Mouse (Mus musculus) midbrain, embryonic 15.5 days (tissue): ENCODE results near the gene Dgkb. TPM values are rescaled to one million over a fixed set of nuclear protein-coding genes. Genes with fewer than 3 reads are reported as not detected.

Source experiments
- ATAC-seq: fragments of 200-750 bp; cut with Nextera tagmentation; replicated peaks from 2 replicates; pipeline ENCODE4 v1.8.0; 2017; ENCODE audit warnings: moderate TSS enrichment
- H3K27ac ChIP-seq: fragments of 300-500 bp; sonication (generic); 2 replicates; pipeline ENCODE4 v1.5.1; 2015; ENCODE audit warnings: mild to moderate bottlenecking, inconsistent platforms
- H3K27me3 ChIP-seq: fragments of 300-500 bp; sonication (generic); replicated peaks from 2 replicates; pipeline ENCODE4 v1.6.1; 2015; ENCODE audit warnings: inconsistent platforms
- H3K36me3 ChIP-seq: fragments of 300-500 bp; sonication (generic); replicated peaks from 2 replicates; pipeline ENCODE4 v1.6.1; 2015; ENCODE audit warnings: inconsistent platforms
- H3K4me1 ChIP-seq: fragments of 300-500 bp; sonication (generic); 2 replicates; pipeline ENCODE4 v1.6.1; 2015; ENCODE audit warnings: inconsistent platforms
- H3K4me2 ChIP-seq: fragments of 300-500 bp; sonication (generic); 2 replicates; pipeline ENCODE4 v1.6.1; 2015; ENCODE audit warnings: inconsistent platforms, mild to moderate bottlenecking, moderate library complexity
- H3K4me3 ChIP-seq: fragments of 300-500 bp; sonication (generic); 2 replicates; pipeline ENCODE4 v1.5.1; 2015; ENCODE audit warnings: mild to moderate bottlenecking, inconsistent platforms
- H3K9ac ChIP-seq: fragments of 300-500 bp; sonication (generic); 2 replicates; pipeline ENCODE4 v1.6.1; 2015; ENCODE audit warnings: mild to moderate bottlenecking, inconsistent platforms
- H3K9me3 ChIP-seq: fragments of 300-500 bp; sonication (generic); 2 replicates; pipeline ENCODE4 v1.6.1; 2016; ENCODE audit warnings: inconsistent platforms
- WGBS: fragments of 180-500 bp; shearing (Covaris S2); methylation state at CpG from one replicate; pipeline ENCODE4 v1.1.7; 2015; ENCODE audit warnings: mixed read lengths; 5-methylcytosine and 5-hydroxymethylcytosine counted together
- polyA plus RNA-seq: library from polyadenylated mRNA; unstranded; fragments of >200 nt; fragmentation: Nextera tagmentation; extraction: Ambion mirVana; gene quantifications from 2 replicates; pipeline ENCODE4 v1.2.1, GENCODE M21; 2015

The Dgkb gene
- polyA plus RNA-seq, 1 experiment from 2014 or later: 7.6 TPM

DNA sequence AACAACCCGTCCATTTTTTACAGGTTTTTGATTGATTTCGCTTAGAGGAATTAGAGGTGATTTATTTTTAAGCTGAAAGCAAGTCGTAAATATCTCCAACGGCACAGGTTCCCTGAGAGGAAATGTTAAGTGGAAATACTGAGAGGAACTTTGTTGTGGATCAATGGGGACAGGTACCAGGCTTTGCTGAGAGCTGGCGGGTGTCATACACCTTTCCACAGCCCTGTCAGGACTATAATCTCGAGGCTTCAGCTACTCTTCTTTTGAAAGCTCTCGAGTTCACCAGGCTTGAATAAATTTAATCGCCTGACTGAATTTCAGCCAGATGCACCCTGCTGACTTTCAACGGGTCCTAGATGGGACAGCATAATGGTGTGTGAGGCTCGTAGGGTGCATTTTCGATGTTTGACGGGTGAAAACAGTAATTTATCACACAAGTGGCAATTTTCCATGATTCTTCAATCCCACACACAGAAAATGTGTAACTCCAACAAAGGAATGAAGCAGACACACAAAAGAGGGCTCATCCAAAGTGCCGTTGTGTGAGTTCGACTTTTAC lies 580.3 kb downstream of the Dgkb start:
- no peak overlapping the region for H3K27ac ChIP-seq
- 0 out of 2 replicates have a peak, but pooled peaks have one; percentile 65 for ATAC-seq
- H3K4me1 ChIP-seq: no peaks in the 10 kb centered on the region
- H3K9ac ChIP-seq: no peak overlapping the region
- H3K4me3 ChIP-seq: no peak overlapping the region
- H3K4me2 ChIP-seq: no peak overlapping the region
- no peaks in the 10 kb centered on the region for H3K9me3 ChIP-seq
- no peaks in the 10 kb centered on the region for H3K27me3 ChIP-seq
- no peaks in the 10 kb centered on the region for H3K36me3 ChIP-seq
- 46% methylated on average over 14 of the region's 14 CpGs for WGBS

DNA sequence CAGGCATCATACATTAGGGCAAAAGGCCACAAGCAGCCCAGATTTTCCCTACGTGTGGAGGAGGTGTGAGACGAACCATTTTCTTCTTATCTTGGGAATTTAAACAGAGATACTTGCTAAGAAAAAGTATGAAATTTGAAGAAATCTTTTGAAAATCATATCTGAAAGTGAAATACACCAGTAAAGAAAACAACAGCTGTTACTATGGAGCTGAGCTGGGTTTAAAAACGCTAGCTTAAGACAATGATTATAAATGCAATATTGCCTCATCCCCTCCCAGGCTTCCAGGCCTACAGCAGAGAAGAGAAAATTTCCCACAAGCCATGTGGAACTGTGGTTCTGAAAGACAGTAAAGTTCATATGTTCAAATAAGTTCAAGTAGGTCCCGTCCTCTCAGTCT lies 582.6 kb downstream of the Dgkb start:
- no peak overlapping the region for H3K9ac ChIP-seq
- no peak overlapping the region for H3K4me2 ChIP-seq
- no peak overlapping the region for H3K4me3 ChIP-seq
- H3K27ac ChIP-seq: no peak overlapping the region
- H3K4me1 ChIP-seq: no peaks in the 10 kb centered on the region
- ATAC-seq: no peak
- H3K9me3 ChIP-seq: no peaks in the 10 kb centered on the region
- 88% methylated on average over 4 of the region's 4 CpGs for WGBS
- no peaks in the 10 kb centered on the region for H3K27me3 ChIP-seq
- no peaks in the 10 kb centered on the region for H3K36me3 ChIP-seq

DNA sequence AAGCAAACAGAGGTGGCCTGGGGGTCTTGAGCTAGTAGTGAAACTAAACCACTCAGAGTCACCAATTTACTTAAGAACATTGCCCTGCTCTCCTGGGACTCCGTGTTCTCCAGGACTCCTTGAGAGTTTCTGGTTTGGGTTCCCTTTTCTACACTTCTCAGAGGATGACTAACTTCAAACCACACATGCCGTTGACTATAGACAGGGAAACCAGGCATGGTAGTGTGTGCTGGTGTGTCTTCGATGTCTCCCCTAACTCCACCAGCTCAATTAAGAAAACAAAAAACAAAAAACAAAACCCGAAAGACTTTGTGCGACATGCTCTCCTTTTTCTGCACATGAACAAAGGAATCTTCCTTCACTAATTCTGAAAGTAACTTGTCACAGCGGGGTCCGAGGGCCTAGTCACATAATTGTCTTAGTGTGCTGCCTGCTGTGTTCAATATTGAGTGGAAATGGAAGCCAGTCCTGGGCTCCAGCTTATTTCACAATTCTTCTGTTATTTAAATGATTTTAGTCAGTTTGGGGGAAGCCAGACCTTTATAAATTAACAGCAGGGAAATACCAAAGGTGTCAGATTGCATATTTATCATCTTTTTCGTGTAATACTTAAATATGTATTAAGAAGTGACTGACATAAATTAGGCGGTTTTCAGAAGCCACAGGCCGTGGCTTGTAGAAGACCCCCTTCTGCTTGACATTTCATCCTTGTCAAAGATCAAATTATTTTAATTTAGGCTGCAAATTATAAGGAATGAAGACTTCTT lies 618.0 kb downstream of the Dgkb start:
- no peak overlapping the region for H3K4me3 ChIP-seq
- no peak overlapping the region for H3K9ac ChIP-seq
- H3K4me1 ChIP-seq: 0 out of 2 replicates have a peak, but pooled peaks cover 6% of the 10 kb centered on the region
- 12% methylated on average over 10 of the region's 10 CpGs for WGBS
- no peak overlapping the region for H3K27ac ChIP-seq
- no peaks in the 10 kb centered on the region for H3K9me3 ChIP-seq
- no peaks in the 10 kb centered on the region for H3K36me3 ChIP-seq
- peak; percentile 92 for ATAC-seq
- H3K27me3 ChIP-seq: 0 out of 2 replicates have a peak, but pooled peaks cover 3% of the 10 kb centered on the region
- no peak overlapping the region for H3K4me2 ChIP-seq

DNA sequence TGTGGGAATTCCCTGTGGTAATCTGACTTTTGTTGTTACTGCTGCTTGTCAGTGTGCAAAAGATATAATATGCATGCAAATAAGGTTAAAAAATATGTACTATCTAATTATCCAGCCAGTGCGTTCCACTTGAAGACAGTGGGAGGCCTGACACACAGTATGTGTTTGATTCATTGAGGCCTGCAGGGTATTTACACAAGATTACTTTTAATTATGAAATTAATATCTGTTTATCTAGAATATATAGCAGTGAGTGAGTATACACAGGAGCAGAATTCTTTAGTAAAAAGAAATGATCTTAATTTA lies 618.6 kb downstream of the Dgkb start:
- no peaks in the 10 kb centered on the region for H3K9me3 ChIP-seq
- WGBS: 21% methylated on average over 1 of the region's 1 CpGs
- no peak overlapping the region for H3K9ac ChIP-seq
- H3K36me3 ChIP-seq: no peaks in the 10 kb centered on the region
- H3K4me2 ChIP-seq: no peak overlapping the region
- no peak overlapping the region for H3K27ac ChIP-seq
- ATAC-seq: peak; percentile 92
- H3K4me1 ChIP-seq: 0 out of 2 replicates have a peak, but pooled peaks cover 6% of the 10 kb centered on the region
- 0 out of 2 replicates have a peak, but pooled peaks cover 3% of the 10 kb centered on the region for H3K27me3 ChIP-seq
- H3K4me3 ChIP-seq: no peak overlapping the region

DNA sequence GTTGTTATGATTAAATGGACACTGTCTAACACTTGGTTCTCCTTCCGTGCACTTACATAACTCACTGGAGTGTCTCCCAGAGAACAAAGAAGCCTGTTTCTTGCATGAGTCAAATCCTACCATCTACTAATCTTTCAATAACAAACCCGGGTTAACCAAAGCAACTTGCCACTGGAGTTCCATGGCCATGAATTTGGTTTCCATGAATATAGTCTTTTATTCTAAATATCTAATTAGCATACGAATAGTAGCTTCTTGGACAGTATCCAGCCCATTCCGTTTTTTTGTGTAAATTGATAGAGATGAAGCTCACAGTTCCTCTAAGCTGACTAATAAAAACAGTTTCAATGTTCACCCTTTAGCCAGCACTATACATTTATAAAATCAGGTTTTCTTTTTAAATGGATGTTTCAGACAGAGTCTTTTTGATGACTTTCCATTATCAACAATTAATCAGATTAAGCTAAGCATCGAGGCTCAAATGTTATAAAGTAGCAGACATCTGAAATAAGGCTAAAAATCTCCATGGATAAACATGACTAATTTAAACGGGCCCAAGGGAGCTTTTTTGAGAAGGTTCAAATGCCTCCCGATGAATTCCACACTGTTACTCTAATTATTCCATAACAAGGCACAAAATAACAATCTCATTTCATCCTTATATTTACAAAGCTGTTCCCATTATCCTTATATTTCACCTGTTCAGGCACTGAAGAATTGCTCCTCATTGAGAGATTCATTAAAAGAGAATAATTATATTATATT lies 633.0 kb downstream of the Dgkb start:
- WGBS: 23% methylated on average over 7 of the region's 7 CpGs
- Histone ChIP-seq H3K9ac (no peak overlapping the region), H3K36me3 (no peaks in the 10 kb centered on the region), H3K27me3 (no peaks in the 10 kb centered on the region), H3K4me3 (no peak overlapping the region), H3K9me3 (no peaks in the 10 kb centered on the region), H3K27ac (no peak overlapping the region), H3K4me1 (no peaks in the 10 kb centered on the region), H3K4me2 (no peak overlapping the region)
- ATAC-seq: peak; percentile 60

DNA sequence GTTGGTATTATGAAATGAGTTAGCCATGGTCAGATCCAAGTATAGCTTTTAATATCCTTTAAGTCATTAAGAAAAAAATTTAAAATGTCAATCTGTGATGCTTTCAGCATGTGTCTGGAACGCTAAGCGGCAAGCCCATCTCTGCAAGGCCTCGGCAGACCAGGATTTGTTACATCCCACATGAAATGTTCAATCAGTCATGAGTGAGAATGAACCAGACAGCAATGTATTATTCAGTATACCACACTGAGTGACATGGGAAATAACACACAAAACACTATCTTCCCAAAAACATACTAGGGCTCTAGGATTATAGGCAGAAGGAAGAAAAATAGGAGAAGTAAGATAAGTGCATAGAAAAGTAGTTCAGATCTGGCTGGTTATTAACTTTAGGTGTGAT lies 634.2 kb downstream of the Dgkb start:
- 47% methylated on average over 3 of the region's 3 CpGs for WGBS
- H3K27ac ChIP-seq: no peak overlapping the region
- no peaks in the 10 kb centered on the region for H3K36me3 ChIP-seq
- no peak for ATAC-seq
- H3K27me3 ChIP-seq: no peaks in the 10 kb centered on the region
- H3K4me1 ChIP-seq: no peaks in the 10 kb centered on the region
- no peak overlapping the region for H3K4me3 ChIP-seq
- H3K4me2 ChIP-seq: no peak overlapping the region
- H3K9ac ChIP-seq: no peak overlapping the region
- no peaks in the 10 kb centered on the region for H3K9me3 ChIP-seq

DNA sequence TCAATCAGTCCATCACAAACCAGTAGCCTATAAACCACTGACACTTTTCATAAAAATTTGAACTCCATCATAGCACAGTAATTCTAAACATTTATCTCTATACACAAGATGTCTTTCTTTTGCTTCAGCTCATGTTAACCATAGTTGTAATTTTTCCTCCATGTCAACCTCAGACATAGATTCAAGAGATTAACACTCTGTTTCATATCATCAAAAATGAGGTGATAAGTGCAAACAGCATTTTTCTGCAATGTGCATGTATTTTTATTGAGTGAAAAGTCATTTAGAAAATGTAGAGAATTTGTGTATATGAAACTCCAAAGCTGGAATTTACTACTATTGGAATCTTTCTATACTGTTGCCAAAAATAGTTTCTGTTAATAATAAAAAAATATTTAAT lies 650.7 kb downstream of the Dgkb start:
- no peak overlapping the region for H3K27ac ChIP-seq
- no peak overlapping the region for H3K4me2 ChIP-seq
- H3K4me1 ChIP-seq: no peaks in the 10 kb centered on the region
- H3K9me3 ChIP-seq: no peaks in the 10 kb centered on the region
- no peak overlapping the region for H3K4me3 ChIP-seq
- H3K27me3 ChIP-seq: no peaks in the 10 kb centered on the region
- no peak for ATAC-seq
- H3K9ac ChIP-seq: no peak overlapping the region
- H3K36me3 ChIP-seq: no peaks in the 10 kb centered on the region

DNA sequence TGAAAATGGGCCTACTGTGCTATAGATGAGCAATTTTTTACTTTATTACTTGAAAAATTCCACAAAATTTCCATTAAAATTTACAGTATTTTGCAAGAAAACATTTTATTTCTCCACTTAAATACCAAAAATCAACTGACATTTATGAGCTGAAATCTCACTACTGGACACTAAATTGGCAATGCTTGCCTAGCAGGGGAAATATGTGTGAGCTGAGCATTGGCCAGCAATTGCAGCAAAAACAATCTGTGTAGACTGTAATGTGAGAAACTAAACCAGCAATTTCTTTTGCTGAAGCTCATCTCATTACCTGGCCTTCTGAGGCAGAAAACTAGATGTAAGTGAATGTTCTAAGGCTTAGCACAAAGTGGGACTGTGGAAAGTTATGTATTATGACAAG lies 651.1 kb downstream of the Dgkb start:
- Histone ChIP-seq H3K9me3 (no peaks in the 10 kb centered on the region), H3K4me3 (no peak overlapping the region), H3K36me3 (no peaks in the 10 kb centered on the region), H3K4me2 (no peak overlapping the region), H3K9ac (no peak overlapping the region), H3K27me3 (no peaks in the 10 kb centered on the region), H3K4me1 (no peaks in the 10 kb centered on the region), H3K27ac (no peak overlapping the region)
- no peak for ATAC-seq

DNA sequence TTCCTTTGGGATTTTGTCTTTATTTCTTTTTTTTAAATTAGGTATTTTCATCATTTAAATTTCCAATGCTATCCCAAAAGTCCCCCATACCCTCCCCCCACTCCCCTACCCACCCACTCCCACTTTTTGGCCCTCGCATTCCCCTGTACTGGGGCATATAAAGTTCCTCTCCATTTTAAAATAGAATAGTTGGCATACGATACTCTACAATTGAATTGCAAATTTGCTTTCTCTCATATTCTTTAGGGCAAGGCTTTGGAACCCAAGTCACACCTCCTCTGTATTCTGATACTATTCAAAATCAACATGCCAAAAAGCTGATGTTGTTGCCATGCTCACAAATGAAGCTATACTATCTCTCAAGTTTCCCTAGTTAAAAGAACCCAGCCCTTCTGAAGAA lies 679.7 kb downstream of the Dgkb start:
- Histone ChIP-seq H3K9ac (no peak overlapping the region), H3K36me3 (no peaks in the 10 kb centered on the region), H3K4me3 (no peak overlapping the region), H3K27me3 (no peaks in the 10 kb centered on the region), H3K9me3 (no peaks in the 10 kb centered on the region), H3K4me2 (no peak overlapping the region), H3K27ac (no peak overlapping the region), H3K4me1 (no peaks in the 10 kb centered on the region)
- WGBS: 57% methylated on average over 2 of the region's 2 CpGs
- ATAC-seq: no peak

DNA sequence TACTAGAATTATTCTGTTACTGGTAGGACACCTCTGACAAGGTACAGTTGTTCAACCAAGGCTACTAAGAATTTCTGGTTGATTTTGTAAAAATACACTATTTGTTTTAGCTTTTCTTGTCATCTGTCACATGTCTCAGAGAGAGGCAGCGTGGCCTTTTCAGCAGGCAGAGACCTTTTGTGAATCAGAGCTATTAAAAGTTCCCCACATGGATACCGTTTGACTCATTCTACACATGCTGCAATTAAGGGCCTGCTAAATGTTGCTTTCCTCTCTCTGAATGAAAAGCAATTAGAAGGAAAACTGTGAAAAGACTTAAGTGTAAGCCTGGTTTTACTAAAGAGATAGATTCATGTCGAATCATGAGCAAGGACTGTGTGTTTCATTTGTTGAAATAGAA lies 683.4 kb downstream of the Dgkb start:
- WGBS: 57% methylated on average over 3 of the region's 3 CpGs
- Histone ChIP-seq H3K4me1 (no peaks in the 10 kb centered on the region), H3K4me2 (no peak overlapping the region), H3K9ac (no peak overlapping the region), H3K27ac (no peak overlapping the region), H3K9me3 (no peaks in the 10 kb centered on the region), H3K27me3 (no peaks in the 10 kb centered on the region), H3K4me3 (no peak overlapping the region), H3K36me3 (no peaks in the 10 kb centered on the region)
- ATAC-seq: no peak

DNA sequence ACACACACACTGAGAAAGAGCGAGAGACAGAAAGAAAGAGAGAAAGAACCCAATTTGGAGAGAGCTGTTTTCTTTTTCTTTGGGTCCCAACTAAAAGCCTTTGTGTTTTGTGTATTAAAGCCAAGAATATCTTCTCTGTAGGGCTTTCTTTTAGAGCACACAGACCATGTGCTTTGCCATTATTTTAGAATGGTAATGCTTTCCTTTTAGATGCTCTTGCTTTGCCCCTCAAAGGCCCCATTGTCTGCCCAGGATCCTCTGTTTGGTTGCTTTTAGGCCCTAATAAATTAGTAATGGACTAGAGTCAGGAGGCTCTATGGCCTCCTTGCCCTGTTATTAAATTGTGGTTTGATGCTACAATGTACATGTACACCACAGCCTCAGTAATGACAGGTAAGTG lies 690.7 kb downstream of the Dgkb start:
- no CpG with 5 or more reads among the region's 1 CpGs for WGBS
- no peaks in the 10 kb centered on the region for H3K9me3 ChIP-seq
- H3K36me3 ChIP-seq: no peaks in the 10 kb centered on the region
- no peak overlapping the region for H3K4me2 ChIP-seq
- H3K4me1 ChIP-seq: no peaks in the 10 kb centered on the region
- ATAC-seq: no peak
- no peak overlapping the region for H3K4me3 ChIP-seq
- no peaks in the 10 kb centered on the region for H3K27me3 ChIP-seq
- no peak overlapping the region for H3K27ac ChIP-seq
- no peak overlapping the region for H3K9ac ChIP-seq

DNA sequence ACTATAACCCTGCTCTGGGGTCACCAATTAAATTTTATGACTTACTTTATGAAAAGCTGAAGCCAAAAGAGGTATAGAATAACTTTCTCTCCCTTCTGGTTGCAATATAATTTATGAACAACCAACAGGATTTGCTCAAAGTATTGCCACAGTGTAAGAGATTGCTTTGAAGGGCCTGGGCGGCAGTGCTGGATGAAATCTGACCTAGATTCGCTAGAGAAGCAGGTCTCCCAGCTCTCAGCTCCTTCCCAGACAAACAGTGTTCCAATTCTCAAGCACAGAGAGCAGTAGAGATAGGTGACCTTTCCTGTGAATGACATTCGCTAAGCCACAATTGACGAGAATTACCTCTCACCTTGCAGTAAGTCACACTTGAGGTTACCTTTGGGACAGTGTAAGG lies 727.9 kb downstream of the Dgkb start:
- Histone ChIP-seq H3K4me1 (no peaks in the 10 kb centered on the region), H3K4me3 (no peak overlapping the region), H3K27me3 (no peaks in the 10 kb centered on the region), H3K36me3 (no peaks in the 10 kb centered on the region), H3K9ac (no peak overlapping the region), H3K27ac (no peak overlapping the region), H3K9me3 (no peaks in the 10 kb centered on the region), H3K4me2 (no peak overlapping the region)
- no peak for ATAC-seq
- 76% methylated on average over 4 of the region's 4 CpGs for WGBS

DNA sequence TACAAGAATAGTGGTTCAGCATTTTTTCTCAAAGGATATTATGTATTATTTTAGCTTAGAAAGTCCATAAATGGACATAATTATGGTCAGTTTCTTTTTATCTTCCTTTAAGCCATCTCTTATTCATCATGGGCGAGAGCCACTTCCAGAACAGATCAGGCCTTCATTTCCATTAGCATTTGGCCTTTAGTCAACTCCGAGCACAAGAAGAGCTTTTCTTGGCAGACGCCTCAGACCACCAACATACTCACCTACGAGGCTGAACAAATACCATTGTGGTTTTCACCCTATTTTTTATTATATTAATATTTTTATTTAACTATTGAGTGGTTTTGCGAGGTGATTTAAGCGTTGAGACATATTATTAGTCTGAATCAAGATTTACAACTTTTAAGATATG lies 759.6 kb downstream of the Dgkb start:
- 67% methylated on average over 6 of the region's 6 CpGs for WGBS

More for the DNA sequence above, 759.6 kb downstream of the Dgkb start:
- no peak overlapping the region for H3K4me3 ChIP-seq
- no peaks in the 10 kb centered on the region for H3K9me3 ChIP-seq
- H3K4me2 ChIP-seq: no peak overlapping the region
- H3K27me3 ChIP-seq: no peaks in the 10 kb centered on the region
- no peaks in the 10 kb centered on the region for H3K36me3 ChIP-seq
- no peaks in the 10 kb centered on the region for H3K4me1 ChIP-seq
- H3K9ac ChIP-seq: no peak overlapping the region
- no peak for ATAC-seq
- no peak overlapping the region for H3K27ac ChIP-seq
